Mouse (Mus musculus) left cerebral cortex, adult 18-20 months (tissue): ENCODE results near the gene Nfe2l3. TPM values are rescaled to one million over a fixed set of nuclear protein-coding genes. Genes with fewer than 3 reads are reported as not detected.
"Not testable (repeated sequence)": the region's sequence is repeated elsewhere in the genome, so short reads cannot be mapped to it uniquely, and the experiment has no call there.

Experiments used
- DNase-seq, 2 experiments: peaks; one replicate each; pipeline ENCODE4 v3.0.0; 2021 to 2022; ENCODE audit warnings: low spot score in 2 of 2, mixed read lengths in 1 of 2
- total RNA-seq, 2 experiments: library from RNA; stranded (reverse); gene quantifications; 2 replicates each; pipeline ENCODE4 v1.2.3; 2021

Nfe2l3 gene
- total RNA-seq, 2 experiments from 2014 or later = 1.8 to 1.9 TPM

DNA sequence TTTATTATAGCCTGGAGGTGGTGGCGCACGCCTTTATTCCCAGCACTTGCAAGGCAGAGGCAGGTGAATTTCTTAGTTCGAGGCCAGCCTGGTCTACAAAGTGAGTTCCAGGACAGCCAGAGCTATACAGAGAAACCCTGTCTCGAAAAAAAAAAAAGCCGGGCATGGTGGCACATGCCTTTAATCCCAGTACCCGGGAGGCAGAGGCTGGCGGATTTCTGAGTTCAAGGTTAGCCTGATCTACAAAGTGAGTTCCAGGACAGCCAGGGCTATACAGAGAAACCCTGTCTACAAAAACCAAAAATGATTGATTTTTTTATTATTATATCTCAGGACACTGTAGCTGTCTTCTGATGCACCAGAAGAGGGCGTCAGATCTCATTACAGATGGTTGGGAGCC is 52.1 kb downstream of the Nfe2l3 start:
- not testable (repeated sequence) for DNase-seq

- DNase-seq = no peak
Measured at GRCm38 (mm10) chr6:51485646-51486045, 53.2 kb downstream of the Nfe2l3 start.

DNA sequence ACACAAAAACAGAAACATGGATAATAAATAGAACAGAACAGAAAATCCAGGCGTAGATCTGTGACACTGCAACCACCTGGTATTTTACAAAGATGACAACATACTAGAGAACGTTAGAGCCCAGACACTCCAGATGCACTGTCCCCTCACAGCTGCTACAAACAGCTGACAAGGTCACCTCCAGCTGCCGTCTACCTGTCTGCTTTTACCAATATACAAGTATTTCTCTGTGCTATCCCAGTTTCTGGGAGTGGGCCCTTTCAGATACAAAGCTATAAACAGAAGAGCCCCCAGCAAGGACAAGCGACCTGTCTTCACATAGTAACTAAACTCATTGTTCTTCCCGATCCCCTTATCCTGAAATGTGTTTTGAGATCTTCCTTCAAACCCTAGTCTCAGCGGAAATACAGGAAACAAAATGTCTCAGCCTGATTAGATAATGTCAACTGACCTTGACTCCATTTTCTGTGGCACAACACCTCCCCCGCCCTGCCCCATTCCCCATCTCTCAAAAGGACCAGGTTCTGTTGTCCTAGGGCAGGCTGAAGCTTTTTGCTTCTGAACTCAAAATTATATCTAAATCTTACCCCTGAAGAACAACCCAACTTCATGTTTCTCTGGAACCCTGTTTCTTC is 53.7 kb downstream of the Nfe2l3 start:
- DNase-seq = no peak

DNA sequence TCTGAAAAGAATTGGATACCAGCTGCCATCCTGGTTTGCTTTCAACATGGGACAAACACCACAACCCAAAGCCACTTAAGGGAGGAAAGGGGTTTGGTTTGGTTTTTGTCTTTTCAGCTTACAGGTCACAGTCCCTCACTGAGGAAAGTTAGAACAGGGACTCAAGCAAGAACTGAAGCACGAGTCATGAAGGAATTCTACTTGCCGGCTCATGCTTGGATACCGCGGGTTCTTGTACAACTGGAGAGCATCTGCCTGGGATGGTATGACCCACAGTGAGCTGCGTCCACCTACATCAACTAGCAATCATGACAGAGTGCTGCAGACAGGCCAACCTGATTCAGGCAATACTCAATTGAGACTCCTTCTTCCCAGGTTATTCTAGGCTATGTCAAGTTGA is 54.3 kb downstream of the Nfe2l3 start:
- no peak for DNase-seq

DNA sequence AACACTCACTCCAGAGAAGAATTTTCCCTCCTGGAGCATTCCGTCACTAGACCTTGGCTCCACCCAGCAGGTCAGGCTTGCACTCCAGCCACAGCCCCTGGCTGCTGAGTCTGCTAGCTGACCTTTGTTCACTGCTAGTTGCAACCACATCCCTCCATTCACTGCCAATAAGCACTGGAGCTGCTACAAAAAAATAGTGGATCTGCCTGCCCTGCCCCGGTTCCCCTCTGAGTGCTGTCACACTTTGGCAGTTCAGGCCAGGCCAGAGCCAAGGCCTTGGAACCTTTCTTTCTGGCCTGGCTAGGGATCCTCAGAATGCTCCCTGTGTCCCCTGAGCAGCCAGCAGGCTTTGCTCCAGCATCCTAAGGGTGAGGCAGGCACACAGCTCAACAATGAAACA is 57.3 kb downstream of the Nfe2l3 start:
- no peak for DNase-seq

DNA sequence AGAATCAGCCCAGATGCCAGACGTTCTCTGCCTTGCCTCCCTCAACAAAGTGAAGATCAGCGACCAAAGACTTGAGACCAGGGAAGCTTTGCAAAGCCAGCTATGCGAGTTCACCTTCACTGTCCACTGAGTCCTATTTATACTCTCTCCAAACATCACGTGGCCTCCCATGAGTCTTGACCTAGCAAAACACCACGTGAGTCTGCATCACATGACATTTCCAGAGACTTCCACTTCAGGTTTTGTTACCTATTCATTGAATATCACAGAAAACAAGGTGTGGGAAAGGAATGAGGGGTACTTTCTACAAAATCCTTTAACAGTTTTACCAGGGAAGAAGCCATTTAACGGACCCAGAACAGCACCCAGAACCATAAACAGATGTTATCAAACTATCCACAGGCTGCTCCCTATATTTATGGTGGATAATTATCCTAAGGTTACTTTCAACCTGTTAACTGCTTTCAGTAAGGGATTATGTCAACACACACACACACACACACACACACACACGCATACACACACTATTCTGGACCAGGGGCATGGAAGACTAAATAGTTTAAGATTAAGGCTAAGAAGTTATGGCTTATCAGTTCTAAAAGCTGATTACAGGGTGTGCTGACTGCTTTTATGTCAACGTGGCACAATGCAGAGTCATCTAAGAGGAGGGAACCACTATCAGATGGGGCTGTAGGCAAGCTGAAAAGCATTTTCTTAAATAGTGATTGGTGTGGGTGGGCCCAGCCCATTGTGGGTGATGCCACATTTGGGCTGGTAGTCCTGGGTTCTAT is 65.0 kb downstream of the Nfe2l3 start:
- DNase-seq = no peak

GRCm38 (mm10) chr6:51505671-51506070 is 73.2 kb downstream of the Nfe2l3 start:
- no peak for DNase-seq

DNA sequence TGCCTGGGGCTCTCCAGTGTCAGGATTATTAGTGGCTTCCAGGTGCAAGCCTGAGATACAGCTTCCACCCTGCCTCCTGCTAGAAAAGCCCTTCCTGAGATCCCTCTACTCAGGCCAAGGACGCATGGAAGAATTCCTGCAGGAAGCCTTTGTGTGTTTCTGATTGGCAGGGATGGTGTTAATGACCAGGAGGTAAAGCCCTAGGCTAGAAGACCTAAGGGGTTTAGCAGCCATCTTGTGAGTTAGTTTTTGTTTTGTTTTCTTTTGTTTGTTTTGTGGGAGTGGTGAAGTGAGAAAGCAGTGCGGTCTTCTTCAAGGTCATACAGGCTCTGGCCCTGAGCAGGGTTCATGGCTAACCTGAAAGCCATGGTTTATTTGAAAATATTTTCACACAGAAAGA is 75.1 kb downstream of the Nfe2l3 start:
- DNase-seq = no peak

Other genes with a start within 250 kb of the Nfe2l3 start
- gene Hnrnpa2b1, start 37.2 kb downstream of the Nfe2l3 start, total RNA-seq = 100 to 1,000 TPM; 436 to 466 TPM
- gene Cbx3, start 37.7 kb downstream of the Nfe2l3 start, total RNA-seq = 100 to 1,000 TPM; 130 to 132 TPM
- gene Snx10, start 91.2 kb downstream of the Nfe2l3 start, total RNA-seq = 100 to 1,000 TPM; 104 to 111 TPM